Mouse (Mus musculus): ENCODE measurements around the gene Igsf6.

GRCm38 (mm10) chr7:121072506-121072905 is 1.9 kb downstream of the Igsf6 start:
- TF ChIP-seq CTCF (IDR thresholded peaks at IDR 0.05) (no peak), POLR2A (IDR thresholded peaks at IDR 0.05; ENCODE audit: insufficient read depth, low read depth, low read length) (no peak)

Data from heart, adult 2 months (tissue).